Mouse (Mus musculus) urinary bladder, adult 2 months (tissue): ENCODE results near the gene Trmt61a. TPM values are rescaled to one million over a fixed set of nuclear protein-coding genes. Genes with fewer than 3 reads are reported as not detected.
"Not testable (repeated sequence)": the region's sequence is repeated elsewhere in the genome, so short reads cannot be mapped to it uniquely, and the experiment has no call there.

Experiments used
- DNase-seq: peaks from one replicate; pipeline ENCODE4 v3.0.0; 2022; ENCODE audit warnings: low spot score
- polyA plus RNA-seq: library from polyadenylated mRNA; depleted of rRNA; stranded (reverse); fragments of >200 nt; gene quantifications from 2 replicates; pipeline ENCODE4 v1.2.3, GENCODE M21; 2012

The Trmt61a gene
- polyA plus RNA-seq, 1 experiment, result 25.1 TPM

DNA sequence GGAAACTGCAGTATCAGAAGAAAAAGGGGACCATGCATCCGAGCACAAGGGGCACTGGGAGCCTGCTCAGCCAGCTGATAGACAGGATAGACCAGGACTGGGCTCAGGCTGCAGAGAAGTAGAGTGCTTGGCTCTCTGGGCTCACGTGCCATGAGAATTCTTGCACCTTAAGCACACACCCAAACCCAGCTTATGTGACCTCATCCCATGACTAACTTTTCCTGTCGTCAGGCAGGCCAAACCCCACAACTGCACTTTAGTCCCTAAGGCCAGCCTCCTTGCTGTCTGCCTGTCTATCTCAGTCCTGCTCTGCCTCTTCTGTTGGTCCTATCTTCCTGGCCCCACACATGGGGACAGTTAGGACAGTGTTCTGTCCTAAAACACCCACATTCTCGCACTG is 19.8 kb downstream of the Trmt61a start:
- DNase-seq, result no peak

DNA sequence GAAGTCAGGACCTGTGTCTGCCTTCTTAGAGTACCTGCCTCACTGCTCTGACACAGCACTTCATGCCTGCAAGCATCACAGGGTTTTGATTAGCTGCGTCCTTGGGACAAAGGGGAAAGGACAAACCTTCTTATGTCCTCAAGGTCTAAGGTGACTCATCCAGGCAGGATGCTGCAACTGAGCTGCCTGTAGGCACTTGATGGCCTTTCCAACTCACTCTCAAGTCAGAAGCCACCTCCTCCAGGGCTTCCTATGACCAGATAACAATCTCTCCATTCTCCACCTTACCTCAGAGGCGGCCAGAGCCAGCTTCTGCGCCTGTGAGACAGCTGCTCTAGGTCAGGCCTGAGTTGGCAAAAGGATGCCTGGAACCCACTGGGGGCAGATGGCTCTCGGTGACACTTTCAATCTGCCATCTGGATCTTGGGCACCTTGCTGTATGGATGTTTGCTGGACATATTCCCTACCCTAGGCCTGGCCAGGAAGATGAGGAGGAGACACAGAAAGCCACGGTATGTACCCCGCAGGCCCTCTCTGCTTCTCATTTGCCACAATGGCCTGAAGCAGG is 20.5 kb downstream of the Trmt61a start:
- no peak for DNase-seq

DNA sequence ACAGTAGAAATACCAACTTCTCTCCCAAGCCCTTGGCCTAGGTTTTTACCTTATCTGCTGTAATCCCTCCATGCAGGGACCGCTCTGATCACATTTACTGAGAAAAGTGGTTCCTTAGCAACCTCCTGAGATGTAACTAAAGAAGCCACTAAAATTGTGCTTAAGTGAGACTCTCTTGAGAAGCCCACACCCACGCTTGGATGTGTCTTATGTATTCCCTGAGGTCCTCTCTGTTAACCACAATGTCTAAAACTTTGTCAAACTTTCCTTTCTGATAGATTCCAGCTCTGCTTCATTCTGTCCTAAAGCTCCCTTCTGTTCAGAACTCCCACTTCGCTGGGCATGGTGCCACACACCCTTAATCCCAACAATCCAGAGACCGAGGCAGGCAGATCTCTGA is 21.6 kb downstream of the Trmt61a start:
- DNase-seq, result no peak

DNA sequence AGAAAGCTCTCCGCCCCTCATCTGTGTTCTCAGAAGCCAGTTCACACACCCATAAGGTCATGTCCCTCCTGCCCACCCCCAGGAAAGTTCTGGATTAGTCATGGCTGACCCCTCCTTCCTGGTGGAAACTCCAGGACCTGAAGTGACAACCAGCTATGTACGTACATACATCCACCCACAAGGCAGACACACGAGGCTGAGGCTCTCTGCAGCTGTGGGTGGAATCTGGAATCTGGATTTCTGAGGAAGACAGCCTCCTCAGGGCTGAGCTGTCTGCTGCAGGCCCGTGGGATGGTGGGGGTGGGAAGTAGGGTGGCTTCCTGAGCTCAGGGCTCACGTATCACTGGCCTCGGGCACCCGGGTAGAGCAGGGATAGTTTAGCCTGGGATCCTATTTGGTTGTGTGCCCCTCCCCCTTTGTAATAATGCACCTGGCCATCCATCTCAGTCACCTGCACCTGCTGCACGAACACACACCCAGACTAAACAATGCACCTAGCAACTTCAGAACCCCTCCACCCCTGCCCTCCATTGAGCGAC is 23.1 kb downstream of the Trmt61a start:
- DNase-seq, result no peak

DNA sequence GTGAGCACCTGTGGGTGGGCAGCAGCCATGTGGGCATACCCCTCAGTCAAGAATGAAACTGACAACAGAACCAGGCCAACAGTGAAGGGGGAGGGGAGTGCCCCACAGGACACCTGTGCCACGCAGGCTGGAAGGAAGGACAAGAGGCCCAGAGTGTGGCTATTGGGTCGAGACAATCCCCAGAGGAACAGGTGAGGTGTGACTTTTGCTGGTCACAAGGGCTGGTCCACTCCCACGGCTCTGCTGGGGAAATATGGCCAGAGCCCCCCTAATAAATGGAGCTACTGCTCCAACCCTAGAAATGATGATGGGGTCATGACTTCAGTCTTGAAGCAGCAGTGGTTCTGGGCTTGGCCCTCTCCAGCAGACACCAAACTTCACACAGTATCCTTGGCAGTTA is 25.4 kb downstream of the Trmt61a start:
- no peak for DNase-seq

DNA sequence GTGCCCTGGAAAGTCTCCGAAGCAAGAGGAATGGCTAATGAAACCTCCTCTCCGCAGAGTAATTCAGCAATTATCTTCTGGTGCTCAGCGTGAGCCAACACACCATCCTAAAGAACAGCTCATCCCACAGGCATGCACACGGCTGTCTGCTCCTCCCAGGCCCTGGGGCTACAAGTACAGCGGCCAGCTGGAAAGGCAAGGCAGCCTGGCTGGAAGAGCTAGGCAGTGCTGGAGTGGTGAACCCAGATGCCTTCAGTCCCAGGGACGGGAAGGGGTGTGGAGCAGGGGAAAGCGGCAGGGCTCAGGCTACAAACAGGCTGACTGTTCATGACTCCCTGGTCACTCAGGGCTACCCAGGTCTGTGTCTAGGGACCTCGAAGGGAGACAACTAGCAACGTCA is 26.7 kb downstream of the Trmt61a start:
- peak; percentile 49 for DNase-seq

DNA sequence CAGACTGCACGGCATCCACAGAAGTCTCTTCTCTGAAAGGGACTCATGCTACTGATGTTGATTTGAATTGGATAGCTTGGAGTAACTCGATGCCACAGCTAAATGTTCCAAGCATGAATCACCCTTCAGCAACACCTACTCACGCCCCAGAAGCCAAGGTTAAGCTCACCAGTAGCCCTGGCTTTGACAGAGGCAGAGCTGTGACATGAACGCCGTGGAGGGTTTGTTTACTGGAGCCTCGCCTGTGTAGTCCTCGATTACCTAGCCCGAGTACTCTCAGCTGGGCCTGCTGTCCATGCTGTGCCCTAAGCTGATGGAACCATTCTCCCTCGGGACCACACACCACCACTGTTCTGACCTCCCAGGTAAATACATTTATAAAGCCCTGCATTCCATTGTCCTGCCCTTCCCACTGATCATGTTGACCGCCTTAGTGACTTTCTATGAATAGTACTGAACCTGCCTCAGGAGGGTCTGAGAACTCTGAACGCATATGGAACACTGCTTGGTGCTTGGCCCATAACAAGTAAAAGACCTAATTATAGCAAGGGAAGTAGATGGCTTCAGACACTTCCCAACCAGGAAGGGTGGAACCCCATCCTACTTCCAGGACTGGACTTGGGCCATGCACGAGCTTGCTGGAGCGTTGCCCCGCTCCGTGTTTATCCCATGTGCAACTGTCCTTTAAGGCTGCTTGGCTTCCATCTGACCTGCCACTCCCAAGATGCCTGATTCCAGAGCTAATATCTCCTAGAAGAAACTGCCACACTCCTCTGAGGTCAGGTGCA is 27.5 kb downstream of the Trmt61a start:
- no peak for DNase-seq

DNA sequence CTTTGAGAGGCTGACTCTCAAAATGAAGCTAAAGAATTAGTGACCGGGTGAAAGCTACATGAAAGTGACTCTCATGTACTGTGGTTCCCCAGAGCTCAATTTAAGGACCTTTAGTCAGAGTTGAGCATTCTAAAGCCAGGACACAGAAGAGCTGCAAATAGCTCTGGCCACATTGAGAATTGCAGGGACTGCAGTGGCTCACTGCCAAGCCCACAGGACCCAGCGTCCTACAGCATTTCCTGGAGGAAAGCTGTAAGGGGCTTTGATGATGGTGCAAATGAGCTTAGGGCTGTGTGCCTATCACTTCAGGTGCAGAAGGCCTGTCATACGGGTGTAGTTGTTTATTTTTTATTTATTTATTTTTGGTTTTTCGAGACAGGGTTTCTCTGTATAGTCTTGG is 30.3 kb downstream of the Trmt61a start:
- no peak for DNase-seq

DNA sequence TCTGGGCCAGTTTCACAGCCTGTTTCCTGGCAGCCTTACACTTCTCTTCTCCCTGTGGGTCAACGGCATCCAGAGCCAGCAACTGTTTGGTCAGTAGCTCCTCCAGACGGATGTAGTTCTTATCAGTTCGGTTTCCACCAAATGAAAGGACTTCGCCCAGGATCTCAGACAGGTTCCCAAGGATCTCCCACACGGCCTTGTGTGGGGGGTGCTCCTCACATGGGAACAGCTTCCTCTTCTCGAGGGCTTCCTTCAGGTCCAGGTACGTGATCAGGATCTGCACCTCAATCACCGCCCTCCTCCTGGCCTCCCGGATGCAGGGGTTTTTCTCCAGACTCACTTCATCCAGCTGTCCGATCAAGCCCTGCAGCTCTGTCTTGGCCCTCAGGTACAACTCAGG is 32.2 kb downstream of the Trmt61a start:
- no peak for DNase-seq

DNA sequence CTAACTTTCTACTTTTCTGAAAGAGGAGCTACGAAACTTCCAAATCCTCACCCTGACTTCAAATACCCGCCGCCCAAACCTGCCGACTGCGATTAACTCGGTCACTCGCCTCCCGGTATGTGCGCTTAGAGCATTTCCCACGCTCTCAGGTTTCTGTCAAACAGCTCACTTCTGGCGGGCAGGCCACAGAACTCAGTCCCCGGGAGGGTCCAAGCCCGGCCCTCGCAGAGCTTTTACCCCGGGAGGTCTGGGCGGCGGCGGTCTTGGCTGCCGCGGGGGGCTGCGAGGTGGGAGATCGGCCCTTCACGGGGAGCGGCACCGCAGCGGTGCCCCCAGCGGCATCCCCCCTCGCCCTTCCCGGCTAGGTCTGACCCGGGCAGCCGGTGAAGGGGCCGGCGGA is 34.6 kb downstream of the Trmt61a start:
- DNase-seq, result no peak

DNA sequence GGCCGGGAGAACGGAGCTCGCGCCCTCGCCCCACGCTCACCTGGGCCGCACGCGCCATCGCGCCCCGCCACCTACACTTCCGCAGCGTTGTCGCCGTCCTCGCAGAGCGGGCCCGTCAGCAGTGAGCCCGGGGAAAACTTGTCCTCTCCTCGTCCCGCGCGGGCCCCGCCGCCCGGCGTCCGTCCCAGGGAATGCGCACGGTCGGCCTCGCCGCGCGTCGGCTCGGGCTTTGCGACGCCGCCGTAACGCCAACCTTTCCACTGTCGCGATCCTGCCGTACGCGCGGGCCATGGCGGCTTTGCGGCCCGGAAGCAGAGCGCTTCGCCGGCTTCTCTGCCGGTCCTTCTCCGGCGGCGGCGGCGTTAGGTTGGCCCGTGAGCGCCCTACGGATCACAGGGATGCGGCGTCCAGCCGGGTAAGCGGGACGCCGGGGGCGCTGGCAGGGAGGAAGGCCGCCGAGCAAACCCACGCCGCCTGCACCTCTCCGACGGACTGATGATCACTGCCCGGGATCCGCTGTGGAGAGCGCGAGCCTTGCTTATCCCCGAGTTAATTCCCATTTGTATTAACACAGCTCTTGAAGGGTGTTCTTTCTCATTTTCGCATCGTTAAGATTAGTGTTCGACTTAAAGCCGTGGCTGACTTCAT is 35.2 kb downstream of the Trmt61a start, which contains the start of the genes Bag5 and Apopt1:
Gene Bag5 (minus strand): TSS at position 254 of the 648 bp plus-strand sequence.
Gene Apopt1 (plus strand): TSS at position 258 of the 648 bp plus-strand sequence.
- DNase-seq, result peak; percentile 88

DNA sequence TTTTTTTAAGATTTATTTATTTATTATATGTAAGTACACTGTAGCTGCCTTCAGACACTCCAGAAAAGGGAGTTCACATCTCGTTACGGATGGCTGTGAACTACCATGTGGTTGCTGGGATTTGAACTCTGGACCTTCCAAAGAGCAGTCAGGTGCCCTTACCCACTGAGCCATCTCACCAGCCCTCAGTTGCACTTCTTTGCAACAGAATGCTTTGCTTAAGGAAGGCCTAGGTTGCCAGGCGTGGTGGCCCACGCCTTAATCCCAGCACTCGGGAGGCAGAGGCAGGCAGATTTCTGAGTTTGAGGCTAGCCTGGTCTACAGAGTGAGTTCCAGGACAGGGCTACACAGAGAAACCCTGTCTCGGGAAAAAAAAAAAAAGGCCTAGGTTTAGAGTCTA is 36.0 kb downstream of the Trmt61a start:
- not testable (repeated sequence) for DNase-seq

DNA sequence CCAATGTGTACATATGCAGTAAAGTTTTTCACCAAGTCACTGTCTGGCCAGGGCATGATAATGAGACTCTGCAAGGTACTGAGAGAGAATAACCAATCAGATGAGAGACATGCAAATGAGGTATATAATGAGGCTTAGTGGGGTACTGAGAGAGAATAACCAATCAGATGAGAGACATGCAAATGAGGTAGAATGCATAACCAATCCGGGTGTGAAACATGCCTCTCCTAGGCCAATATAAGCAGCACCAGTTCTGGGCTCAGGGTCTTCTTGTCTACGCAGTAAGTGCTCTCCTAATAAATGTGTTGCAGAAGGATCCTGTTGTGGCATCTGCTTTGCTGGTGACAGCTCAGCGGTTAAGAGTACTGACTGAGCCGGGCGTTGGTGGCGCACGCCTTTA is 38.6 kb downstream of the Trmt61a start:
- DNase-seq, result no peak

DNA sequence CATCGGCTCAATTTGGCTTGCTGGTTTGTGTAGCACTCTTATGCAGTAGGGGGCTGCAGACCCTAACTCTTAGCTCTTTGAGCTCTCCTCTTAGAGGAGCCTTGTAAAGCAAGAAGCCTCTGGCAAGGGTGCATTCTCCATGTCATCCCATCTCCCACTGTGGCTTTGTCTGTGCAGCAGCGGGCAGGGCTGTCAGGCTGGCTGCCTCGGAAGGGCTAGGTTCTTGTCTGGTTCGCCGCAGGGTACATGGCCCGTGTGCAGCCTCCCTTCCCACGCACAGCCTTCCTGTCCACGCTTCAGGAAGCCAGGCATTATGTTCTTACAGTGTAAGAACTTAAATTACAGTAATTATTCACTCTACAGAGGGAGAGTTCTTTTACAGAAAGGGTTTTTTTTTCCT is 40.8 kb downstream of the Trmt61a start:
- DNase-seq, result no peak

DNA sequence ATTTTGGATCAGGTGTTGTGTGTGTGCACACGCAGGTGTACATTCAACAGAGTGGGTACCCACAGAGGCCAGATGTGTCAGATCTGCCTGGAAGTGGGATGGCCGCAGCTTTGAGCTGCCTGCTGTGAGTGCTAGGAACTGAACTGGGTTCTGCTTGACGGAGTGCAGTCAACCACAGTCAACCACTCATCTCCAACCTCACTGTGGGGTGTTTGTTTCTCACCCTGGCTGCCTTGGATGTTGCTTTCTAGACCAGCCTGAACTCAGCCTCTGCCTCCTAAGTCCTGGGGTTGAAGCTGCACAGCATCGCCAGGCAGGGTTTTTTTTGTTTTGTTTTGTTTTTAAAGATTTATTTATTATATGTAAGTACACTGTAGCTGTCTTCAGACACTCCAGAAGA is 42.3 kb downstream of the Trmt61a start:
- DNase-seq, result no peak

DNA sequence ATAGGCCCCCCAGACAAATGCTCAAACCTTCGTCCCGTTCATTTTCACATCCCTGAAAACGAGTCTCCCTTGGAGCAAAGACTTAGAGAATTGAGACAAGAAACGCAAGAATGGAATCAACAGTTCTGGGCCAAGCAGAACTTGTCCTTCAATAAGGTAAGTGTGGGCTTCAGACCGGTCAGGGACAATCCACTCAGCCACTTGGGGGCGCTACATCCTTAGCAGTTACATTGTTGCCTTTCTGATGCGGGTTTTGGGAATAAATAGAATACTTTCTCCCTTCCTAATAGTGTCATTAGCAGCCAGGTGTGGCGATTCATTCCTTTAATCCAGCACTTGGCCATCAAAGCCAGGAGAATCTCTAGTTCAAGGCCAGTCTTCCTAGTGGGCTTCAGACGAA is 44.7 kb downstream of the Trmt61a start:
- DNase-seq, result no peak

DNA sequence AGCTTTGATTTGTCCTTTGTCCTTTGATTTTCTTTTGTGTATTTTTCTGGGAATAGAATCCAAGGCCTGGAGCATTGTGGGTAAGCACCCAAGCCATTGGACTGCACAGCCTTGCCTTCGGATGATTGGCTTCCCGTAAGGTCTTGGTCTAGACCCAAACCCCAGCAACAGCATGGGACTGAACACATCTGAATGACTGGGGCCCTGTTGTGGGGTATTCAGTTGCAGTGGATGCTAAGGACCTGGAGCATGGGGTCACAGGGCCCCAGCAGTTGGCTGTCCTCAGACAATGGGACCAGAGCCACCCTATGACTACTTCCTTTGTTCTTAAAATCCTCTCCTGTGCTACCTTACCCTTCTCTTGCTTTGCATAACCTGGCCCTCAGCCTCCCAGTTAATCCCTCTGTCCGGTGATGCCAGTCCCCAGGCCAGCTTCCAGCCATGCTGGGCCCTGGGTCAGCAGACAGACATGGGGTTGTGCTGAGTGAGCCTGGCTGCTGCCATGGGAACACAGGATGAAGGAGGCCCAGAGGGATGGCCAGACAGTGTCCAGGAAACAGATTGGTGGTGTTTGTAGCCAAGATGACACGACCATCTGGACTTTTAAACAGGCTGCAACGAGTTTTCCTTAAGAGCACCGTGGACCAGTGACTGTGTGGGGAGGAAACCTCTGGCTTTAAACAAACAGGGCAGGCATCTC is 46.9 kb downstream of the Trmt61a start:
- DNase-seq, result no peak

DNA sequence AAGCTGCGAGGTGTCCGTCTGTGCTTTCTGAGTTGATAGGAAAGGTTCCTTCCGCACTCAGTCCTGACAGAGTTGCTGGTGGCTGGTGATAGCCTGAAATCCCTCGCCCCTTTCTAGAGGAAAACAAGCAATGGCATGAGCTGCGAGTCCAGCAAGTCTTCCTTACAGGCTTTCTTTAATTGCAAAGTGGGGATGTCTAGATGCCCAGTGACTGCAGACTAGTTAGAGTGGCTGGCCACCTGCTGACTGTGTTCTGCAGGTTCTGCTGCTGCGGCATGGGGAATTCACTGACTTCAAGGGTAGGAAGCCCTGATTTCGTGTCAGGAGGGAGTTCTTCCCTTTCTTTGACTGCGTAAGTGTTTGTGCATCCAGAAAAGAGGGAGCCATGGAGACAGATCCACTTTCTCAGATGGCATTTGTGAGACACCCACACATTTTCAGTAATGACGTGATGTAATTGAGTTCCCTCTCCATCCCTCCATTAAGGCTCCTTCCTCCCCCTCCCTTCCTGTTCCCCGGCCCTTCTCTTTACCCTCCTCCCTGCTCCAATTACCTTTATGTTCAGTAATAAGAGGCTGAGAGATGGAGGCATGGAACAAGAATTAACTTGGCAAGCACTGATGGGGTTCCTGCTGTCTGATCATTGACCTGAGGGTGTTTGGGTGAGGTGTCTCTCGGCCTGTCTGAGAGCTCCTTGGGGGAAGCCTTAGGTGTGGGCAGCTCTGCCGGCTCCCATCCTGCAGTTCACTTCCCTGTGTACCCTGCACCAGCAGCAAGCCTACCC is 47.6 kb downstream of the Trmt61a start:
- no peak for DNase-seq

DNA sequence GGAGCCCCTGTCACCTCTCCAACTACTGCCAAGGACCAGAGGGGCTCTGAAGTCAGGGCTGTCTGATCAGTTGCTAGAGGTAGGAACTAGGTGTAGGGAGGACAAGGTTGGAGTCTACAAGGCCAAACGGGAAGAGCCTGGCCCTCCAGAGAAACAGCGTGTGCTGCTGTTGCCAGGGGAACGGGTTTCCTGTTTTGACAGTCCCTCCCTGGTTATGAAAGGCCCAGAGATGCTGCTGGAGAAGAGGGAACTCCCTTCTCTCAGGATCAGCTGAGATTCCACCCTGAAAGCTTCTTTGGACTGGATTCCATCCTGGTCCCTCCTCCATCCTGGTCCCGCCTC is 48.2 kb downstream of the Trmt61a start:
- no peak for DNase-seq

DNA sequence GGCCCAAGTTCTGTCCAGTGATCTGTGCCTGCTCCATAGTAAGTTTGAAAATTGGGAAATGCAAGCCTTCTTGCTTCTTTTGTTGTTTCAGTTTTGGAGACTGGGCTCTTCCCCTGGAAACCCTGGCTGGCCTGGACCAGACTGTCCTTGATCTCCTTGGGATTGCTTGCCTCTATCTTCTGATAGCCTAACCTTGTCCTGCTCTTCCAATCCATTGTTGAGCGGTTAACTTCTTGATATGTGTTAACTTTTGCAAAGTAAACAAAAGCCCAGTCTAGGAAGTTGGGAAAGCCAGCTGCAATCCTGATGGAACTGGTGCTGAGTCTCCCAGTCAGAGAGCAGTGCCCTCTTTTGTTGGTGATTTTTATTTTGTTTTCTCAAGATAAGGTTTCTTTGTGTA is 50.1 kb downstream of the Trmt61a start:
- DNase-seq, result no peak
